Mouse (Mus musculus) thymus, postnatal 10 days (tissue): ENCODE results near the gene Fer.

ENCODE experiments used
- DNase-seq, 2 experiments: peaks; one replicate each; pipeline ENCODE4 v3.0.0; 2021; ENCODE audit warnings: low spot score in 2 of 2

Fer gene

DNA sequence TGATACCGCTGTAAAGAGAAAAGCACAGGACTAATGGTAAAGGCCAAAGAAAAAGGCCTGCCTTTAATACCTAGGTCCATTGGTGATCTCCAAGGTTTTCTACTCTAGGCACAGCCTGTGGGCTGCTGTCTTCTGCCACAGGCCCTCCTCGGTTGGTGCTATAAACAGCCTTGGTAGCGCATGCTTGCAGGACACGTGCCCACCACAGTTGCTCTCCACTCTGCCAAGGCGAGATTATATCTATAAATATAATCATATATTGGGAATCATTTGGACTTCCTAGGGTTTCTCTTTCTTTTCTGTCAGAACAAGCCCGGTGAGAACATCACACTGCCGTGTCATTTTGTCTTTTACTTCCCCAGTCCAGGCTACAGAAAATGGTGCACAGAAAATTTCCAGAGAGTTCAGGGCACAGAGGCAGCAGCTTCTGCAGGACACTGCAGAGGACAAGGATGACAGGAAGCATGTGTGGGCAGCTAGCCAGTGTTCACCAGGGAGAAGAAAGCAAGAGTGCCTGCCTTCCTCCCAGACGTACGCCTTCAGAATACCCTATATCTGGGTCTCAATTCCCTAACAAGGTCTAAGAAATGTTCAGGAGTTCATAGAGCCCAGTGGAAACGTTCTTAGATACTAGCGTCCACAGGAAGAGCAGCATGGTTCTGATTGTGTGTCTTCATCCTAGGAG, 276.5 kb downstream of the Fer start:
- no peak for DNase-seq

DNA sequence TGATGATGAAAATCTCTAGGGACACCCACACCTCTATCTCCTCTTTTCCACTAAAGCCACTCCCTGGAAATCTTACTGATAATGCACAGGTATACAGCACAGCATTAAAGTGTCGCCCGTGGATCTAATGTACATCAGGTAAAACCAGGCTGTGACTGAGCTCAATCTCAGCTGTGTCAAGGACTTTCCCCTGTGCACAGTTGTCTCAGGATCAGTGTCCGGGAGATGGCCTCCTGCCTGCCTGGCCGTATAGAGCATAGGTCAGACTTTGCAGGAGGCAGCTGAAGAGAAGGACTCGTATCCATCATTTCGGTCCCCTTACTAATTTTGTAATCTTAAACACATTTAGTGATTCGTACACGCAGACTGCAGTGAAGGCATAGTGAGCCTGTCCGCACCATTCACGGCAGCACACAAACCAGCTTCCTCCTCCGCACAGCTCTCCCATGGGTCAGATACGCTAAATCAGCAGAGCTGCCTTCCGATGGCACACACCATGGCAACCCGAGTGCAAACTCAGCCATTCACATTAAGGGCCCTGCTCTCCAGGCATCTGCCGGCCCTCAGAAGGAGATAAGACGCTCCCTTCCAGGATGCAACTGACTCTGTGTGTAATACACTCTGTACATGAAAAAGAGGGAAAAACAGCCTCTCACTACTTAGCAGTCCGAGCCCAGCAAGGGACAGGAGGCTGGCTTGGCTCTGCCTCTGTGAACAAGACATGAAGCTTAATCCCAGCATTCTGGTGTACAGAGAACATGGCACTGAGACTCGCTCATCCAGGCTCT, 277.4 kb downstream of the Fer start:
- DNase-seq: no peak

DNA sequence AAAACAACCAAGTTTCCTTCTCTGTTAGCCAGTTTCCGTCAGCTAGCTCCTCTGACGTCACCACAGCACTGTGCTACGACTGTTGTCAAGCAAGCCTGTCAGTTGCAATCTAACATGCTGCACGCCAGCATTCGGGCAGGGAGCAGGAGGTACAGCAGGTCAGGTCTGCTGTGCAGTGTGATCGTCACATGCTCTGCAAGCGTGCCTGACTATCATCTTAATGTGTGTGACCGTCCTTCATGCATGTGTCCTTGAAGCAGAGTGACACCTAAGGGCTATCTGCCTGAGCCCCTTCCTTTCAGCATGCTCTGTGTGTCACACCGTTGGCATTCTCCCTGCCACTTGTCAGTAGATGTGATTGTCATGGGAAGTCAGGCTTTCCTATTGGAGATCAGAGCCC, 279.0 kb downstream of the Fer start:
- no peak for DNase-seq

DNA sequence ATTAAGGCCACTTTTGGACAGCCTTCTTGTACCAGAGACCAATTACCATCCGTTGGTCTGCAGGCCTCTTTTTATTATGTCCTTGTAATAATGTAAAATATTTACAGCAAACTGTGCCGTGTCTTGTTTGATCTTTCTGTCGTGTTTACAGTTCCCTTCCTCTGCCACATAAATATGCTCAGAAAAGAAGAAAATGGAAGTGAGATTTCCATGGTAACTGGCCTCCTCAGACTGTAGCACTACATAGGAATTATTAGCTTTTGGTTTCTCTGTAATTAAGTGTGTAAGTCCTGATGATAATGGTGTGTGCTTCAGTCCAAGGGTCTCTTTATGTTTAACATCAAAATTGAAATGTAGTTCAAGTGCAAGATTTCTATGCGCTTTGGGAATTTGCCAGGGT, 283.5 kb downstream of the Fer start:
- DNase-seq: no peak

DNA sequence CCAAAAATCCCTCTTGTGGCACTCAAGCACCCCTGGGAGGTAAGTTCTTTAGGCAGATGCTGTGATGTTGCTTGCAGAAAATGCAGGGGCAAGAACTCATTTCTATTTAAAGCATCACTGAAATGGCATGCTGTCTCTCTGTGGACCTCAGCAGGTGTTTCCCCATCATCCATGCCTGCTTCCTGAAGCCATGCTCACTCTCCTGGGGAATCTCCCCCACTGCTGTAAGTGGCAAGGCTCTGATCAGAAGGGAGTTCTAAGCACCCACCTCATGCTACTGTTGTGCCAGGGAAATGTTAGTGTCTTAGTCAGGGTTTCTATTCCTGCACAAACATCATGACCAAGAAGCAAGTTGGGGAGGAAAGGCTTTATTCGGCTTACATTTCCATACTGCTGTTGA, 287.9 kb downstream of the Fer start:
- DNase-seq: no peak

DNA sequence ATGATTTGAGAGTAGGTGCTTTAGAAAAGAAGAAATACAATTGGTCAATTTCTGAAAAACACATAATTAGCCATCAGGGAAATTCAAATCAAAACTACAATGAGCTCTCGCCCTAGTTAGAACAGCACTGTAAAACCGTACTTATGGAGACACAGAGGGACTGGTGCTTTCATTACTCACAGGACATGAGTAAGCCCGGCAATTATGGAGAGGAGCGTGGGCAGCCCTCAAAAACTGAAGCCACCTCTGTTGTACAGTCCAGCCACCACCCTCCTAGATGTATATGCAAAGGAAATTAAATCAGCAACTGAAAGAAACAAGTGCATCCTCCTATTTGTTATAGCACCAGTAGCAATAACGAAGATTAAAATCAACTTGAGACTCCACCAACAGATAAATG, 304.9 kb downstream of the Fer start:
- no peak for DNase-seq

DNA sequence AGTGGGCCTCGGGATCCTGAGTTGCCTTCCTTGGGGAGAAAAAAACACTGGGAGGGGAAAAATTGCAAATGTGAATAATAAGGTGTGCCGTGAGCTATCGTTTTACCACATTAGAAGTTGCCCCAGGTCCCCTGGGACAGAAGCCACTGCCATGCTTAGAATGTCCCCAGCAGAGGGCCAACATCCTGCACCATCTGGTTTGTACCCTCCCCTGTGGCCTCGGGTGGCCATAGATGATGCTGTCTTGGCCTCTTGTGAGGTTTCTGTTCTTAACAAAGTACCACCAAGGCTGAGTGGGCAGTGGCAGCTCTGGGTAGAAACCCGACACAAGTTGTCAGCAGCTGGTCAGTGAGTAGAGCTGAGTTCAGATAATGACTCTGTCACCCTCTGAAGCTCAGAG, 307.2 kb downstream of the Fer start:
- no peak for DNase-seq

DNA sequence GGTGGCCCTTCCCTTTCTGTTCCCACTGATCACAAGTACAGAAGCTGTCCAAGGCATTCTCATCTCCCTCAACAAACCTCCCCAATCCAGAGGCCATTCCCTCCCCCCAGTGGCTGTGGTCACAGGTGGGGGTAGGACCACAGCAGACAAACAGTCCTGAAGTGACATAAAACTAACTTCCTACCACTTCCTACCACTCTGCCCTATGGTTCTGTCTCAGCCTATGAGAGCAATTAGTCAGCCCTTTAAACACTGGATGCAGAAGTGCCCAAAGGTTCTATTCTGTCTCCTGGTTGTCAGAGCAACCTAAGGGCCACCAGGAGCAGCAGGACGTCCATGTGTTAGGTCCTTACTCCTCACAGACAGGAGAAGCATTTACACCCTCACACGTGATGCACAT, 309.6 kb downstream of the Fer start:
- DNase-seq: no peak

DNA sequence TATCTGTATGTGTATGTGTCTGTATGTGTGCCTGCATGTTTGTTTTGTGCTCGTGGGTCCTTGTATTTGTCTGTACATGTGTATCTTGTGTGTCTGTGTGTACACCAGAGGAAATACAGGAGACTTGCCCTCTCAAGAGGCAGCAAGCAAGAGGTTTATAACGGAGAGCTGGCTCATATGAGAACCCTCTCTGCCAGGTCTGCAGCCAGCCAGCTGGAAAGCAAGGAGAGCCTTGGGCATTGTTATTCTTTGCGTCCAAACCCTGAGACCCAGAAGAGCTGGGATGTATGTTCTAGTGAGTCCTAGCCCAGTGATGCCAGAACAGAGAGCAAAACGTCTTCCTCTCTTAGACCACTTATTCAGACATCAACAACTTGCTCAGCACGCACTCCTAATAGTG, 317.7 kb downstream of the Fer start:
- DNase-seq: no peak

DNA sequence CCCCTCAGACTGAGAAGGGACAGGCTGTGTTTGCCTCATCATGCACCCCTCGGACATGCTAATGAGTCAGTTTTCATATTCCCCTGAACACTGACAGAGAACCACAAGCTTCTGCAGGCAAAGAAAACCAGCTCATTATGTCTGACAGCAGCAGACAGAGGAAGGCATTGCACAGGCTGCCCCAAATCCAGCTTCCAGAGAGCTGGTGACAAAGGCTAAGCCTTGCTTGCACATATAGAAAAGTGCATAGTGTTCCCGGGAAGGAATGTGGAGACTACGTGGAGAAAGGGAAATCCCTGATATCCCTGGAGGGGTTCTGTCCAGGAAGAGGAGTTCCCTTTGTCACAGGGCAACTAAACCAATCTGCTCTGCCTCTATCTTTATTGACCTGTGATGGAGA, 318.4 kb downstream of the Fer start:
- no peak for DNase-seq

DNA sequence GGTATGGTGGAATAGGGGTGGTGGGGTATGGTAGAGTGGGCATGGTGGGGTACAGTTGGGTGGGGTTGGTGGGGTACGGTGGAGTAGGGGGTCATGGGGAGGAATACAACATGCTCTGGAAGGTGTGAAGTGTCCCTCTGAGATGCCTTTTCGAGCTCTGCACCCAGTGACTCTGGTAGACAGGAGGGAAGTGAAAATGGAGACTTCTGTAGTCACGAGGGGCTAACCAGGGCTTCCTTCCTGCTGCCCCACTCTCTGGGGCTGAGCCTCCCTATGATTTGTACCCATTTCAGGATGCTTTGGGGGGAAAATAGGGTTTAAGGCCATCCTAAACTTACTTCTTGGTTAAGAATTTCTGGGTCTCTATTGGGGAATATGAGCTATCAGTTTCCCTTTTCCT, 319.7 kb downstream of the Fer start:
- no peak for DNase-seq

DNA sequence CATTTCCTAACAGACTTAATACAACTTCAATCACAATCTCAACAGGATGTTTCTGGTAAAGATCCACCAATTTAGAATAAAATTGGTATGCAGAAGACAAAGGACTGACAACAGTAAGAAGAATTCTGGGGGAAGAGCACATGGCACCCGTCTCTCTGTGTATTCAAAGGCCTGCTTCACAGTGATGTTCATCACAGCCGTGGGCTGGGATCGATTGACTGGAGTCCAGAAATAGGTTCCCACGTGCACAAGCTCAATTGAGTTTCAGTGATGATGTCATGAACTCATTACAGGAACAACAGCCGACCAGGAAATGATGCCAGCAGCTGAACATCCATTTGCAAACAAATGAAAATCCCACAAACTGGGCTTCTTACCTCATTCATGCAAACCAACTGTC, 320.3 kb downstream of the Fer start:
- no peak for DNase-seq
